Mouse (Mus musculus): ENCODE results near the gene Fam172a. TPM values are rescaled to one million over a fixed set of nuclear protein-coding genes. Genes with fewer than 3 reads are reported as not detected.

Gene Fam172a
- total RNA-seq, 2 experiments from 2014 or later = 38.0 to 38.3 TPM

DNA sequence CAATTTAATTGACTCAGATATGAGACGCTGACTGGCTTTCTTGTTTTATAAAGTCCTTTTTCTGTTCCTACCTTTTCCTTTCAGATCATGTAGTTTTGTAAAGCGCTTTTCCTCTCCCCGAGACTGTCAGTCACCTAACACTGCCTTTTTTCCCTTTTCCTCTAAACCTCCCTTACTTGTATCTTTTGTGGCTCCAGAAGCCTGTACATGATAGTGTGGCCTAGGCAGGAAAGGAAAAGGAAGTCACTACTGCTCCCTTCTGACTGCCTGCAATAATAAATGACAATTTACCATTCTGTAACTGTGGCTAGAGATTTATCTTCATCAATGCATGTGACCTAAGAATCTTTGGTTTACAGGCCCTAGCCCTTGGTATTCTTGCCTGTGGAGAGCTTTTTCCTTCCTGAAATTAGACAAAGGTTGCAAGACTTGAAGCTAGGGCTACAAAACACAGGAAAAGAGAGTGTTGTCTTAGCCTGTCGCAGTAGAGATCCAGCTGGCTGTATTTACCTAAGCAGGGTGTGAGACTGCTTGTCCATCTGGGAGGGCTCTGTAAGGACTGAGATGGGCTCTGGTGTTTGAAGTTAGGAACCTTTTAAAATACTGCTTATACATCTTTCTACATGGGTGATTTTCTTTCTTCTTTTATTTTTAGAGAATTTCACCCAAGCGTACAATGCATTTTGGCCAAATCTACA lies 289.5 kb downstream of the Fam172a start:
- H3K4me3 ChIP-seq = no peak overlapping the region
- TF ChIP-seq CTCF (conservative IDR thresholded peaks at IDR 0.05) = no peak
- DNase-seq (ENCODE audit: low spot score in 2 of 2) = no peak
- H3K27ac ChIP-seq = no peak overlapping the region

DNA sequence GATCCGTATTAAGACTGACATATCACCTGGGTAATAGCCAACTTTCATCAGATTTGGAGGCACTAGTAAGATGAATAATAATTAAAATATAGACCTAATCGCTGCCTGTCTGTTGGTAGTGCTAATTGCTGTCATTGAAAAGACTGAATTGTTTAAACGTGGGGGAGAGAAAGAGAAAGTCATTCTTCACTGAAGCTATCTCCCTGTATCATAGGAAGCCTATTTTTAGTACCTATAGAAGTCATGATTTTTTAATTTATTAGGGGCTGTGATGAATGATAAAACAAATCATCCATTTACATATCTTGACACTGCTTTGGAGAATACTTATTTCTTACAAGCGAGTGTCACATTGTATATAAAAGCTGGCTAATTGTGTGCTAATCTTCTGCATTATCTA lies 302.8 kb downstream of the Fam172a start:
- H3K27ac ChIP-seq = no peak overlapping the region
- H3K4me3 ChIP-seq = no peak overlapping the region
- no peak for TF ChIP-seq CTCF (conservative IDR thresholded peaks at IDR 0.05)
- no peak for DNase-seq (ENCODE audit: low spot score in 2 of 2)

DNA sequence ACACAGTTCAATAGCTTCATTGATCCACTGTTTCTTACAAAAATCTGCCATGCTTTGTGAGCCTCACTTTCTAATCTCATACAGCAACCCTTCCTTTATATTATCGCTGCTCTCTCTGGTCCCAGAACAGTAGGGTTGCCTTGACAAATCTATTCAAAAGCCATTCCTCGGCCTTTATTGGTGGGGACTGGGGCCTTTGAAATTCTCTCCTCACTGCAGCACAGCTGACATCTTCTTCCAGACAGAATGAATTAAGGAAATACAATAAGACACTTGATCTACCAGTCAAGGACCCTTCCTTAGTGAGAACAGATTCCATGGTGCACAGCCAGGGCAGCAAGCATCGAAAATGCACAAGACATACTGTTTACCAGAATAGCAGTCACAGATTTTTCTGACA lies 303.5 kb downstream of the Fam172a start:
- no peak for DNase-seq (ENCODE audit: low spot score in 2 of 2)
- TF ChIP-seq CTCF (conservative IDR thresholded peaks at IDR 0.05) = no peak
- Histone ChIP-seq H3K27ac (no peak overlapping the region), H3K4me3 (no peak overlapping the region)

DNA sequence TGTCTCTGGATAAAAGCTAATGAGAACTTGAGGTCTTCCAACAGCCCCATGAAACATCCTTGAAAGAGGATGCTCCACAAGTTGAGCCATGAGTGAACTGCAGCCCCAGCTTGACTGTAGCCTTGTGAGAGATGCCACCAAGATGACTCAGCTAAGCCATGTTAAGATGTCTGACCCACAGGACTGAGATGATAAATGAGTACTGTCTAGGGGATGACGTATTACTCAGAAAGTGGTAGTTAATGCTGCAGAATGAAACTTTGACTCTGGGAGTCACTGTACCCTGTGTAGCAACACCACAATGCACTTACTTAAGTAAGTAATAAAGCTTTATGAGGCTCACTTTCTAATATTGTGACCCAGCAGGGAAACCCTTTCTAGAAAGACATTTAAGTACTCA lies 308.3 kb downstream of the Fam172a start:
- Histone ChIP-seq H3K27ac (no peak overlapping the region), H3K4me3 (no peak overlapping the region)
- DNase-seq (ENCODE audit: low spot score in 2 of 2) = no peak
- TF ChIP-seq CTCF (conservative IDR thresholded peaks at IDR 0.05) = no peak

DNA sequence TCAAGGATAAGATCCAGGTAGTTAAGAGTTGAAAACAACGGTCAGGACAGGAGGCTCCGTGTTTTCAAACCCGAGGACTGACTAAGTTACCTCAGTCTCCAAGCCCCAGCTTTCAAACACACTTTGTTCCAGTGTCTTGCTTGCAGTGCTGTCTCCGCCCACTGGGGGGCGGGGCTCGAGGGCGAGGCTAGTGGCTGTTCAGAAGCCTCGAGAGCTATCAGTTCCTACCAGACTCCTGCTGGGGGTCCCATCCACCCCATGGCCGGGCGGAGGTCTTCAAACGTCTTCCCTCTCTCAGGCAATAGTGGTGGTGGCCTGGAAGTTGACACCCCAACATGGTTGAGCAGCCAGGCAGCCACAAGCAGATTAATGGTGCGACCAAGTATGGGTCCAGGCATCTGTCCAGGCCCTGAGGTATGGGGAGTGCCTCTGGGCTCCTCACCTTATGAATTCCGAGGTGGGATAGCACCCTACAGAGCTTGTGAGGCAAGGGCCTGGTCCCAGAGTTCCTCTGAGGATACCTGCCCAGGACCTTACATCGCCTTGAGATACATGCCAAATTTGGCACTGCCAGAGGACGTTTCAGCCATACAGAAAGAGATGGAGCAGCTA lies 323.0 kb downstream of the Fam172a start, which contains the start of gene Pou5f2:
TSS of gene Pou5f2 (plus strand) at position 220 of the 612 bp plus-strand sequence.
- no peak within 1 kb of the TSS for H3K4me3 ChIP-seq
- no peak for DNase-seq (ENCODE audit: low spot score in 2 of 2)
- peak; percentile 53 for TF ChIP-seq CTCF (conservative IDR thresholded peaks at IDR 0.05)
- H3K27ac ChIP-seq = no peak within 1 kb of the TSS

DNA sequence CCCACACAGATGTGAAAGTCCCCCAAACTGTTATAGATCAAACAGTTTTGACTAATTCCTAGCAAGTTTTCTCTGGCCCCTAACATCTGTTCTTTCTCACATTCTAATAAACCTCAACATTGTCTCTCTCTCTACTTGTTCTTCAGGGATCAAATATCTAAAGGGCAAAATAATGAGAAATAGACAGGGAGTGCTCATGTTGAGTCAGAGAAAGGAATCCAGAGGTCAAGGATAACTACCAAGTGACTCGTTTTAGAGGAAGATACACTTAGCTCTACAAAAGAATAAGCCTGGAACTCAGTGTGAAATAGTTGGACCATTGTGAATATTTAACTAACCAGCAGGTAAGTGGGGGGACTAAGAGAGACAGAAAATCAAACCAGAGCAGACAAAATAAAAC lies 331.0 kb downstream of the Fam172a start:
- H3K27ac ChIP-seq = no peak overlapping the region
- no peak overlapping the region for H3K4me3 ChIP-seq
- TF ChIP-seq CTCF (conservative IDR thresholded peaks at IDR 0.05) = no peak
- no peak for DNase-seq (ENCODE audit: low spot score in 2 of 2)

DNA sequence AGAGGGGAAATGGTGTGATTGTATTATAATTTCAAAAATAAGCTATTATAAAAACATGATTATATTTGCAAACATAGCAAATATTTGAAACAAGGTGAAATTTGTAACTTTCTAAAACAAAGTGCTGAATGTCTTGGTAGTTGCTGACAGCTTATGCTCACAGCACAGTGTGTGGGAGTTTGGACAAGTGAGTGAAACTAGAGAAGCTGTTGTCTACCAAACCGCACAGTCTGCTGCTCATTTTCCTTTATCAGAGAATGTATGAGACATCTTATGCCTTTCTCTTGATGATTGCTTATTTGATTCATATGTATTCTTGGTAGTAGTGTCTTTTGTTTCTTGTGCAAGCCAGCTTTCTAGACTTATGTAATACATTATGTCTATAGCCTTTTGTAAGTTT lies 335.4 kb downstream of the Fam172a start:
- TF ChIP-seq CTCF (conservative IDR thresholded peaks at IDR 0.05) = no peak
- Histone ChIP-seq H3K4me3 (no peak overlapping the region), H3K27ac (no peak overlapping the region)
- DNase-seq (ENCODE audit: low spot score in 2 of 2) = peak in 1 of 2 experiments; percentile 16

DNA sequence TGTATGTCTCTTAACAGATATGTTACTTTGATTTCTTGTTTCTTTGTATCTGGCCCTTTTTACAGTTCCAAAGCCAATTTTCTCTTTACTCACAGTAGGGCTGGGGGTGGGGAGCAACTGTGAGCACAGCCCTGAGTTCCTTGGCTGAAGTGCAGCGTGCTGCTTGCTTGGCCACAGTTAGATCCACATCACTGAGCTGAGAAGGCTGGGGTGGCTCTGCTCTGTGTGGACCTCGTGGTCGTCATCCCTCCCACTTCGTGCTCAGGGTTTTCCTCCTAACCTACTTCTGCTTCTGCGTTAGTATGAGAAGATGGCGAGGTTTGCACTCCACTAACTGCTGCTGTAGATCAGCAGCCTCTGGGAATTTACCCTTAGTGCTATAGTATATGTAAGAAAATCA lies 341.4 kb downstream of the Fam172a start:
- no peak for TF ChIP-seq CTCF (conservative IDR thresholded peaks at IDR 0.05)
- Histone ChIP-seq H3K4me3 (no peak overlapping the region), H3K27ac (no peak overlapping the region)
- DNase-seq (ENCODE audit: low spot score in 2 of 2) = no peak

DNA sequence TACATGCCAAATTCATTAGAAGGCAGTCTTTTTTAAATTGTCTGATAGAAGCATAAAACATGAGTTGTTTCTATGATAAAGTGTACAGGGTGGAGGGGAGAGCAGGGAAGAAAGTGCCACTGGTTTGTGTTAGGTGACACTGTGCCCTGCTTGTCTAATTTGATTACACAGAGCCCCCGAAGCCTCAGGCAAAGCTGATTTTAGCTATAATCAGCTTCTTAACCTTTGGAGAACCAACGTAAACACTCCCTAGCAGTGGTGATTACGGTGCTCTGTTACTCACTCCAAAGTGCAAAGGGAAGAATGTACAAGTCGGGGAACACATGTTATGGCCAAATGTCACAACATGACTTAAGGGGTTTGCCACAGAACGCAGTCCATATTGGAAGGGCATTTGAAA lies 343.3 kb downstream of the Fam172a start:
- DNase-seq (ENCODE audit: low spot score in 2 of 2) = no peak
- no peak for TF ChIP-seq CTCF (conservative IDR thresholded peaks at IDR 0.05)
- H3K4me3 ChIP-seq = no peak overlapping the region

DNA sequence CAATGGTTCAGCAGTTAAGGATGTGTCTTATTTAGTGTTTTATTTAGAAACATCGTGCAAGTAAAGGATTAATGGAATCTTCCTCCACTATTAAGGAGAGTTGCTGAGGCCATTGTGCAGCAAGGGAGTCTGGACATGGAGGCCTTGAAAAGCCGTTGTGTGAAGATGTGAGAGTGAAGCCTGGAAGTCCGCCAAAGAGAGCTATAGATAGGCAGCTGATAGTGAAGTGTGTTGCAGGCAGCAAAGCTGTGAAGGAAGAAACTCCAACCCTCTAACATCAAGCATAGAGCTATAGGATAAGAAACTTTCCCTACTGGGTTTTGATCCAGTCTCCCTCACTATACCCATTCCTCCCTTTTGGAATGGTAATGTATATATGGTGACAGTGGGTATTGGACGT lies 385.9 kb downstream of the Fam172a start:
- no peak for TF ChIP-seq CTCF (conservative IDR thresholded peaks at IDR 0.05)
- Histone ChIP-seq H3K27ac (no peak overlapping the region), H3K4me3 (no peak overlapping the region)
- DNase-seq (ENCODE audit: low spot score in 2 of 2) = no peak

More for the DNA sequence above, 343.3 kb downstream of the Fam172a start:
- H3K27ac ChIP-seq = no peak overlapping the region

DNA sequence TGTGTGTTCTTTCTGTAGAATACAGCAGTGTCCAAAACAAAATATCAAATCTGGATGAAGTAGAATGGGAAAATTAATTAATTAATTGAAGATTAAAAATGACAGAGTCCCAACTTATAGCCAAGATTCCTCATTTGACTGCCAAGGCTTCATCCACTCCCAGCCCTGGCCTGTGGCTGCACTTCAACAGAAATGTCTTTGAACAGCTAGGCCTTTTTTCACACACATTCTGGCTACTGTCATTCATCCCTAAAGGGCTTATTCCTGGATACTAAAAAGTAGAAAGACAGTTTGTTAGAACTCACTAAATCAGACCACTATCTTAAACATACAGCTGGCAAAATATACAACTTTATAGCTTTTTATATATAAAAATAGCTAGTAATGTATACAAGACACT lies 388.9 kb downstream of the Fam172a start:
- Histone ChIP-seq H3K4me3 (no peak overlapping the region), H3K27ac (no peak overlapping the region)
- DNase-seq (ENCODE audit: low spot score in 2 of 2) = no peak
- no peak for TF ChIP-seq CTCF (conservative IDR thresholded peaks at IDR 0.05)

DNA sequence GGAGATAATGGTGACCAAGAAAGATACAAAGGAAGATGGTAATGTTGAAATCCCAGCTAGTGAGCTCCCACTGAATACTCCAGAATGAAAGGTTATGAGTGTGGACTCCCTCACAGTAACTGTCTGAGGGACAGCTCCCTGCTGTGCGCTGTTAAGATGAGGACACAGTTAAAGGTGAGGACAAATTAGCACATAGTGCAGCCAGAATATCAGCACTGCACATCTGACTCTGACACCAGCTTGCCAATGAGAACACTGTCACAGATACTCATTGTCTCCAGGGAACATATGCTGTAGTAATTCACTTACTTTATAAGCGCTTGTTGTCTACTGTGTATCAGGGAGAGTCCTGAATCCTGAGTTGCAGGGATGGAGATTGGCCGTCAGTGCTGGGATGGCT lies 390.1 kb downstream of the Fam172a start:
- no peak overlapping the region for H3K4me3 ChIP-seq
- no peak for DNase-seq (ENCODE audit: low spot score in 2 of 2)
- no peak overlapping the region for H3K27ac ChIP-seq
- no peak for TF ChIP-seq CTCF (conservative IDR thresholded peaks at IDR 0.05)

DNA sequence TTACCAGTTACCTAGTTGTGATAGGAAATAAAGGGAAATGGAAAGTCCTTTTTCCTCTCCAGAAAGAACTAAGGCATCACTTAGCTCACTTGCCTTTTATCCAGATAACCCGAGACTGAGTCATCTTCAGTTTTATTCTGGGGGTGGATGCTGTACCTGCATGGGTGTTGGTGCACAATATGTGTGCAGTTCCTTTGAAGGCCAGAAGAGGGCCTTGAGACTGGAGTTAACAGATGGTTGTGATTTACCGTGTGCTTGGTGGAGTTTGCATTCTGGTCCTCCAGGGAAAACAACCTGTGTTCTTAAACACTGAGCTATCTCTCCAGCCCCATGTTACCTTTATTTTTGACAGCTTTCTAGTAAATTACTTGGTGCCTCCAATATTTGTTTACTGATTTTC lies 392.5 kb downstream of the Fam172a start:
- TF ChIP-seq CTCF (conservative IDR thresholded peaks at IDR 0.05) = peak; percentile 53
- Histone ChIP-seq H3K4me3 (no peak overlapping the region), H3K27ac (no peak overlapping the region)
- no peak for DNase-seq (ENCODE audit: low spot score in 2 of 2)
